Mouse (Mus musculus) heart, embryonic 12.5 days (tissue): ENCODE measurements around the gene Mcidas. TPM values are rescaled to one million over a fixed set of nuclear protein-coding genes. Genes with fewer than 3 reads are reported as not detected.
"Not testable (repeated sequence)": the region's sequence is repeated elsewhere in the genome, so short reads cannot be mapped to it uniquely, and the experiment has no call there.

Experiments
- ATAC-seq: fragments of 200-750 bp; cut with Nextera tagmentation; 2 replicates; pipeline ENCODE4 v1.8.0; 2017; ENCODE audit warnings: moderate TSS enrichment, moderate library complexity; ENCODE audit not compliant: insufficient number of reproducible peaks, low FRiP score
- H3K27ac ChIP-seq: fragments of 300-500 bp; sonication (generic); 2 replicates; pipeline ENCODE4 v1.5.1; 2016; ENCODE audit warnings: mild to moderate bottlenecking, moderate library complexity; ENCODE audit not compliant: poor library complexity, severe bottlenecking
- H3K27me3 ChIP-seq: fragments of 300-500 bp; sonication (generic); replicated peaks from 2 replicates; pipeline ENCODE4 v1.6.1; 2016; ENCODE audit warnings: mild to moderate bottlenecking, moderate library complexity
- H3K36me3 ChIP-seq: fragments of 300-500 bp; sonication (generic); 2 replicates; pipeline ENCODE4 v1.6.1; 2016; ENCODE audit warnings: mild to moderate bottlenecking, moderate library complexity
- H3K4me1 ChIP-seq: fragments of 300-500 bp; sonication (generic); replicated peaks from 2 replicates; pipeline ENCODE4 v1.6.1; 2016; ENCODE audit warnings: mild to moderate bottlenecking
- H3K4me2 ChIP-seq: fragments of 300-500 bp; sonication (generic); 2 replicates; pipeline ENCODE4 v1.6.1; 2016; ENCODE audit warnings: mild to moderate bottlenecking, moderate library complexity
- H3K4me3 ChIP-seq: fragments of 300-500 bp; sonication (generic); 2 replicates; pipeline ENCODE4 v1.5.1; 2016; ENCODE audit warnings: mild to moderate bottlenecking
- H3K9ac ChIP-seq: fragments of 300-500 bp; sonication (generic); 2 replicates; pipeline ENCODE4 v1.6.1; 2016; ENCODE audit warnings: mild to moderate bottlenecking, moderate library complexity
- H3K9me3 ChIP-seq: fragments of 300-500 bp; sonication (generic); replicated peaks from 2 replicates; pipeline ENCODE4 v1.6.1; 2016; ENCODE audit warnings: mild to moderate bottlenecking, moderate library complexity
- WGBS: fragments of 180-500 bp; shearing (Covaris S2); methylation state at CpG from one replicate; pipeline ENCODE4 v1.1.7; 2016; 5-methylcytosine and 5-hydroxymethylcytosine counted together
- polyA plus RNA-seq: library from polyadenylated mRNA; unstranded; fragments of >200 nt; fragmentation: Nextera tagmentation; extraction: Ambion mirVana; gene quantifications from 2 replicates; pipeline ENCODE4 v1.2.1, GENCODE M21; 2016

Mcidas gene
- polyA plus RNA-seq, 1 experiment from 2014 or later = not detected

- Histone ChIP-seq H3K4me3 (peak overlapping the region; percentile 43), H3K4me2 (peak overlapping the region; percentile 67)
- H3K4me1 ChIP-seq, H3K27me3 ChIP-seq, ATAC-seq, H3K9me3 ChIP-seq, H3K27ac ChIP-seq, H3K9ac ChIP-seq, H3K36me3 ChIP-seq: not testable (repeated sequence)
- WGBS = 29% methylated on average over 19 of the region's 20 CpGs
Measured at GRCm38 (mm10) chr13:113013174-113013953, 19.7 kb downstream of the Mcidas start.

- Histone ChIP-seq H3K9ac (no peak overlapping the region), H3K27ac (no peak overlapping the region), H3K9me3 (no peaks in the 10 kb centered on the region), H3K4me3 (no peak overlapping the region), H3K4me1 (no peaks in the 10 kb centered on the region), H3K27me3 (peaks cover 12% of the 10 kb centered on the region; the same call in 1 of the 2 replicates), H3K36me3 (no peaks in the 10 kb centered on the region), H3K4me2 (peak overlapping the region; percentile 24; the same call in 1 of the 2 replicates)
- 77% methylated on average over 2 of the region's 2 CpGs for WGBS
- ATAC-seq = no peak
Measured at GRCm38 (mm10) chr13:113021521-113021920, 27.9 kb downstream of the Mcidas start.

GRCm38 (mm10) chr13:113022467-113022866 is 28.8 kb downstream of the Mcidas start:
- H3K27ac ChIP-seq = no peak overlapping the region
- H3K4me2 ChIP-seq = no peak overlapping the region
- 73% methylated on average over 8 of the region's 8 CpGs for WGBS
- no peaks in the 10 kb centered on the region for H3K4me1 ChIP-seq
- H3K9me3 ChIP-seq = no peaks in the 10 kb centered on the region
- H3K36me3 ChIP-seq = no peaks in the 10 kb centered on the region
- H3K4me3 ChIP-seq = no peak overlapping the region
- no peak for ATAC-seq
- peaks cover 14% of the 10 kb centered on the region; the same call in 1 of the 2 replicates for H3K27me3 ChIP-seq
- H3K9ac ChIP-seq = no peak overlapping the region

GRCm38 (mm10) chr13:113023274-113024143 is 29.9 kb downstream of the Mcidas start:
- Histone ChIP-seq H3K27me3 (peaks cover 24% of the 10 kb centered on the region; the same call in 1 of the 2 replicates), H3K27ac (no peak overlapping the region), H3K4me2 (no peak overlapping the region), H3K4me1 (no peaks in the 10 kb centered on the region), H3K4me3 (no peak overlapping the region), H3K9me3 (no peaks in the 10 kb centered on the region), H3K36me3 (no peaks in the 10 kb centered on the region), H3K9ac (no peak overlapping the region)
- WGBS = 76% methylated on average over 17 of the region's 17 CpGs
- no peak for ATAC-seq

GRCm38 (mm10) chr13:113031351-113031750 is 37.7 kb downstream of the Mcidas start:
- peak overlapping the region; percentile 60 for H3K4me3 ChIP-seq
- ATAC-seq = no peak
- peaks cover 73% of the 10 kb centered on the region for H3K27me3 ChIP-seq
- H3K36me3 ChIP-seq = no peaks in the 10 kb centered on the region
- H3K27ac ChIP-seq = no peak overlapping the region
- peak overlapping the region; percentile 98 for H3K4me2 ChIP-seq
- no peaks in the 10 kb centered on the region for H3K9me3 ChIP-seq
- H3K9ac ChIP-seq = peak overlapping the region; percentile 69
- WGBS = 2% methylated on average over 7 of the region's 7 CpGs
- peaks cover 25% of the 10 kb centered on the region for H3K4me1 ChIP-seq

- under 1% methylated on average over 40 of the region's 40 CpGs for WGBS
- H3K9ac ChIP-seq = peak overlapping the region; percentile 69
- H3K27me3 ChIP-seq = peaks cover 73% of the 10 kb centered on the region
- H3K4me2 ChIP-seq = peak overlapping the region; percentile 98
- peaks cover 25% of the 10 kb centered on the region for H3K4me1 ChIP-seq
- H3K36me3 ChIP-seq = no peaks in the 10 kb centered on the region
- H3K4me3 ChIP-seq = peak overlapping the region; percentile 60
- H3K9me3 ChIP-seq = no peaks in the 10 kb centered on the region
- H3K27ac ChIP-seq = no peak overlapping the region
- ATAC-seq = peak; percentile 34; the same call in 1 of the 2 replicates
Measured at GRCm38 (mm10) chr13:113031792-113032571, 38.3 kb downstream of the Mcidas start.

- no peaks in the 10 kb centered on the region for H3K9me3 ChIP-seq
Measured at GRCm38 (mm10) chr13:113032831-113033230, 39.2 kb downstream of the Mcidas start.

GRCm38 (mm10) chr13:113034271-113034886 is 40.7 kb downstream of the Mcidas start:
- WGBS = 4% methylated on average over 11 of the region's 11 CpGs

More at GRCm38 (mm10) chr13:113032831-113033230, 39.2 kb downstream of the Mcidas start:
- no peak overlapping the region for H3K27ac ChIP-seq
- H3K4me1 ChIP-seq = peaks cover 25% of the 10 kb centered on the region
- no peak overlapping the region for H3K4me2 ChIP-seq
- no peak for ATAC-seq
- H3K4me3 ChIP-seq = no peak overlapping the region
- H3K27me3 ChIP-seq = peaks cover 67% of the 10 kb centered on the region
- H3K9ac ChIP-seq = no peak overlapping the region
- no peaks in the 10 kb centered on the region for H3K36me3 ChIP-seq

GRCm38 (mm10) chr13:113034950-113035421 is 41.3 kb downstream of the Mcidas start, which contains the start of gene Cdc20b:
Gene Cdc20b, plus strand, starts transcription at chr13:113035111.
- ATAC-seq = 0 out of 2 replicates have a peak, but pooled peaks have one; percentile 19
- Histone ChIP-seq H3K36me3 (no peaks in the 10 kb centered on the region), H3K27ac (no peak within 1 kb of the TSS), H3K4me3 (peak within 1 kb of the TSS; percentile 57), H3K4me2 (peak within 1 kb of the TSS; percentile 92), H3K4me1 (peaks cover 30% of the 10 kb centered on the region), H3K27me3 (peaks cover 48% of the 10 kb centered on the region), H3K9me3 (no peaks in the 10 kb centered on the region), H3K9ac (peak within 1 kb of the TSS; percentile 60)
- under 1% methylated on average over 46 of the region's 46 CpGs for WGBS

More at GRCm38 (mm10) chr13:113034271-113034886, 40.7 kb downstream of the Mcidas start:
- H3K27me3 ChIP-seq = peaks cover 54% of the 10 kb centered on the region
- H3K4me1 ChIP-seq = peaks cover 30% of the 10 kb centered on the region
- H3K27ac ChIP-seq = no peak overlapping the region
- ATAC-seq = no peak
- peak overlapping the region; percentile 92 for H3K4me2 ChIP-seq
- H3K4me3 ChIP-seq = peak overlapping the region; percentile 57
- H3K36me3 ChIP-seq = no peaks in the 10 kb centered on the region
- no peaks in the 10 kb centered on the region for H3K9me3 ChIP-seq
- H3K9ac ChIP-seq = peak overlapping the region; percentile 60; the same call in 1 of the 2 replicates

- under 1% methylated on average over 4 of the region's 4 CpGs for WGBS
- Histone ChIP-seq H3K27ac (no peak overlapping the region), H3K4me3 (peak overlapping the region; percentile 57), H3K36me3 (no peaks in the 10 kb centered on the region), H3K9me3 (no peaks in the 10 kb centered on the region), H3K27me3 (peaks cover 43% of the 10 kb centered on the region), H3K4me1 (peaks cover 30% of the 10 kb centered on the region), H3K4me2 (peak overlapping the region; percentile 92), H3K9ac (no peak overlapping the region)
- peak; percentile 69; the same call in 1 of the 2 replicates for ATAC-seq
Measured at GRCm38 (mm10) chr13:113035852-113036251, 42.2 kb downstream of the Mcidas start.
